Mouse (Mus musculus) lung, postnatal 0 days (tissue): Measurements from ENCODE around the gene Pde4d. TPM values are rescaled to one million over a fixed set of nuclear protein-coding genes. Genes with fewer than 3 reads are reported as not detected.

Experiments used
- ATAC-seq: fragments of 200-750 bp; cut with Nextera tagmentation; 2 replicates; pipeline ENCODE4 v1.8.0; 2017; ENCODE audit warnings: moderate library complexity
- DNase-seq: peaks from one replicate; pipeline ENCODE4 v3.0.0-alpha.2; 2016; ENCODE audit warnings: low spot score
- H3K27ac ChIP-seq: fragments of 300-500 bp; sonication (generic); 2 replicates; pipeline ENCODE4 v1.5.1; 2014; ENCODE audit warnings: antibody characterized with exemption, mild to moderate bottlenecking, low read length, mixed read lengths
- H3K27me3 ChIP-seq: fragments of 300-500 bp; sonication (generic); replicated peaks from 2 replicates; pipeline ENCODE4 v1.6.1; 2014; ENCODE audit warnings: low read length, mixed read lengths; ENCODE audit not compliant: insufficient read depth
- H3K36me3 ChIP-seq: fragments of 300-500 bp; sonication (generic); 2 replicates; pipeline ENCODE4 v1.6.1; 2014; ENCODE audit warnings: low read length, mixed read lengths; ENCODE audit not compliant: insufficient read depth
- H3K4me1 ChIP-seq: fragments of 300-500 bp; sonication (generic); 2 replicates; pipeline ENCODE4 v1.6.1; 2014; ENCODE audit warnings: antibody characterized with exemption, low read depth, low read length, mixed read lengths; ENCODE audit not compliant: insufficient read depth
- H3K4me2 ChIP-seq: fragments of 300-500 bp; sonication (generic); replicated peaks from 2 replicates; pipeline ENCODE4 v1.6.1; 2014; ENCODE audit warnings: low read depth, mild to moderate bottlenecking, low read length, moderate library complexity, mixed read lengths
- H3K4me3 ChIP-seq: fragments of 300-500 bp; sonication (generic); 2 replicates; pipeline ENCODE4 v1.5.1; 2014; ENCODE audit warnings: low read depth, low read length
- H3K9ac ChIP-seq: fragments of 300-500 bp; sonication (generic); replicated peaks from 2 replicates; pipeline ENCODE4 v1.6.1; 2014; ENCODE audit warnings: low read depth, mild to moderate bottlenecking
- H3K9me3 ChIP-seq: fragments of 300-500 bp; sonication (generic); 2 replicates; pipeline ENCODE4 v1.6.1; 2016; ENCODE audit warnings: low read length, mixed read lengths
- CTCF ChIP-seq: IDR thresholded peaks from 2 replicates; pipeline ENCODE4 v1.5.1; 2016; ENCODE audit warnings: antibody characterized with exemption, mild to moderate bottlenecking
- EP300 ChIP-seq: IDR thresholded peaks from 2 replicates; pipeline ENCODE4 v1.6.1; 2016; ENCODE audit warnings: antibody characterized with exemption, mild to moderate bottlenecking, control low read depth
- WGBS: fragments of 180-500 bp; shearing (Covaris S2); extraction: QIAGEN DNeasy Blood & Tissue Kit; methylation state at CpG from one replicate; pipeline ENCODE4 v1.1.7; 2014; 5-methylcytosine and 5-hydroxymethylcytosine counted together
- polyA plus RNA-seq: library from polyadenylated mRNA; unstranded; fragments of >200 nt; fragmentation: Nextera tagmentation; extraction: Ambion mirVana; gene quantifications from 2 replicates; pipeline ENCODE4 v1.2.1, GENCODE M21; 2015

Gene Pde4d
- polyA plus RNA-seq, 1 experiment from 2014 or later: 19.7 TPM

DNA sequence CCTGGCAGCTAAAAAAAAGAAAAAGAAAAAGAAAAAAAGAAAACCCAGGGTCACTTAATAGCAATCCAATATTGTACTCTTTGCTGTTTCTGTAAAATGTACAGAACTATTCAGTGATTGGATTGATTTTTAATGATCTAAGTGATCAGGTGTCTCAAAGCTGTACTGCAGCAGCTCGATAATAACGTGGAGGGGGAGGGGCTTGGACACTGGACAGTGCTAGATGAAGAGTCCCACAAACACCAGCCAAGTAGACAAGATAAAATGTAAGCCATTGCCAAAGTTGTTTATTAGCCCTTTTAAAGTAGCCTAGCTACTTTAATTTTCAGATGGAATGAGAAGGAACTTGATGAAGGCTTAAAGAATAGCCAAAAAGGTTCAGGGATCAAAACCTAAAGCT, 975.2 kb downstream of the Pde4d start:
- no peak for DNase-seq
- peaks cover 4% of the 10 kb centered on the region; the same call in 1 of the 2 replicates for H3K4me1 ChIP-seq
- no peaks in the 10 kb centered on the region for H3K9me3 ChIP-seq
- H3K27me3 ChIP-seq: no peaks in the 10 kb centered on the region
- ATAC-seq: no peak
- H3K4me3 ChIP-seq: no peak overlapping the region
- TF ChIP-seq CTCF (no peak), EP300 (no peak)
- WGBS: 6% methylated on average over 2 of the region's 2 CpGs
- no peaks in the 10 kb centered on the region for H3K36me3 ChIP-seq
- H3K4me2 ChIP-seq: no peak overlapping the region
- H3K9ac ChIP-seq: no peak overlapping the region
- no peak overlapping the region for H3K27ac ChIP-seq

DNA sequence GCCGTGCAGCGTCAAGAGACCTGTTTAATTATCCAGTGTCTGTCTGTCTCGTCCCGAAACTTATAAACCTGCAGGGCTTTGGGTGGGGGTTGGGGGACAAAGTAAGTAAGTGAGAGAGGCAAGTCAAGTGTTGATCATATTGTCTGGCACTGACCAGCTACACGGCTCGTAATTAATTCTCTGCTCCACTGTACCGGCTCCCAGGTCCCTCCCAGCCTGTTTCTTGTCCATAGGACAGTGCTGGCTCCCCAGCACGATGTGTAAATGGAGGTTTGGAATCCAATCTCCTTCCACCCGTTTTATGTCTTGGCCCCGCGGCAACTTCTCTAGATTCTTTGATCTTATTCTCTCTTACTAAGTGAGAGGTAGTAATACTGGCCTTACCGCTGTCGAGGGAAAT, 975.8 kb downstream of the Pde4d start:
- TF ChIP-seq CTCF: no peak
- no peak for TF ChIP-seq EP300
- WGBS: 56% methylated on average over 13 of the region's 13 CpGs
- DNase-seq: no peak
- H3K4me2 ChIP-seq: no peak overlapping the region
- H3K4me3 ChIP-seq: no peak overlapping the region
- no peaks in the 10 kb centered on the region for H3K9me3 ChIP-seq
- ATAC-seq: no peak
- no peak overlapping the region for H3K9ac ChIP-seq
- no peaks in the 10 kb centered on the region for H3K36me3 ChIP-seq
- no peaks in the 10 kb centered on the region for H3K27me3 ChIP-seq
- H3K4me1 ChIP-seq: peaks cover 4% of the 10 kb centered on the region; the same call in 1 of the 2 replicates
- no peak overlapping the region for H3K27ac ChIP-seq

DNA sequence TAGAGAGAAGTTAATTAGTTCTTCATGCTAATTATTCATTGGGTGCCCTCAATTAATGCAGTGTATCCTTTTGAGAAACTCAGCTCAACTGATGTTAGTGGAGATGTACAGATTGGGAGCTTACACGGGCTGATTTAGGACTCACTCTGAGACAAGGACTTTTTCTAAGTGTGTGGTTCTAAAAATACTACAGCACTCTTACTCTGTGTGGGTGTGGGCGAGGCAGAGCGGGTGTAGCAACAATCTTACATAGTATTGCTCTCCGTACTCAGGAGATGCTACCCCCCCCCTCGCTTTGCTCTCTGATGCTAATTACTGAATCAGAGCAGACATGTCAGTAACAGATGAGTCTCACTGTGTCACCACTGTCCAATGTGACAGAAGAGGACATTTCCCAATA, 976.3 kb downstream of the Pde4d start:
- H3K4me2 ChIP-seq: no peak overlapping the region
- no peak overlapping the region for H3K4me3 ChIP-seq
- no peak overlapping the region for H3K9ac ChIP-seq
- TF ChIP-seq CTCF: no peak
- no peak for TF ChIP-seq EP300
- peaks cover 4% of the 10 kb centered on the region; the same call in 1 of the 2 replicates for H3K4me1 ChIP-seq
- no peaks in the 10 kb centered on the region for H3K9me3 ChIP-seq
- no peak for DNase-seq
- H3K27ac ChIP-seq: no peak overlapping the region
- no peaks in the 10 kb centered on the region for H3K27me3 ChIP-seq
- ATAC-seq: no peak
- no peaks in the 10 kb centered on the region for H3K36me3 ChIP-seq
- WGBS: 56% methylated on average over 5 of the region's 5 CpGs

DNA sequence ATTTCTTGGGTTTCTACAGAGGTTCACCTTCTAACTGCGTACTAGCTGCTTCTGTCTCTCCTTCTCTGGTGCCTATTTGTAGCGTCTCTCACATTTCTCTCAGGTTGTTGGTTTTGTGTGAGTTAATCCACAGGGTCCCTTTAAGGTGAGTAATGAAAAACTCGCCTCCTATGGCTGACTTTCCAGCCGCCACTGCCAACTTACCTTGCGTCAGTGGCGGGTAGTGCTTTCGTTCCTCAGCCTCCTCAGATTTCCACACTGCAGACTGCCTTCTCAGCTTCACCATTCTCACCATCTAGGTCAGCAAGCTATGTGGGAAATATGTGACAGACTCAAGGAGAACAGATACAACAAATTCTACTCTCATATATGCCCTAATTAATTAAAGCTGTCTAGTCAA, 977.8 kb downstream of the Pde4d start:
- no peak overlapping the region for H3K4me3 ChIP-seq
- H3K4me1 ChIP-seq: peaks cover 4% of the 10 kb centered on the region; the same call in 1 of the 2 replicates
- WGBS: 65% methylated on average over 7 of the region's 7 CpGs
- no peaks in the 10 kb centered on the region for H3K27me3 ChIP-seq
- H3K9ac ChIP-seq: no peak overlapping the region
- ATAC-seq (no peak), DNase-seq (no peak)
- H3K36me3 ChIP-seq: no peaks in the 10 kb centered on the region
- H3K9me3 ChIP-seq: no peaks in the 10 kb centered on the region
- TF ChIP-seq CTCF: no peak
- no peak for TF ChIP-seq EP300
- H3K4me2 ChIP-seq: no peak overlapping the region
- no peak overlapping the region for H3K27ac ChIP-seq

DNA sequence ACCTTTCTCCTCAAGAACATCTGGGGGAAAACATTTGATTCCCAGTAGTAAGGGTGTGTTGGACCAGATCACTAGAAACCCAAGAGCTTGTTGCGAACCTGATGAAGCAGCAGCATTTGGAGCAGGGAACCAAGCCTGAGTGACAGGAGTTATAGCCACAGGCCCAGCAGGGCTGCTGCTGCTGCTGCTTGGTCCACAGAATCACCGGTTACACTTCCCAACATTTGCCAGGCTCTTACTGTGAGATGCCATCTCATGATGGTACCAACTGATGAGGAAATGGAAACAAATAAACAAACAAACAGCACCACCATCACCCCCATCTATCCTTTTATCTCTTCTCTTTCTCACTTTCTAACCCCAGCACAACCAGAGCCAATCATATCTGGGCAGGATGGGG, 979.8 kb downstream of the Pde4d start:
- H3K4me1 ChIP-seq: peaks cover 4% of the 10 kb centered on the region; the same call in 1 of the 2 replicates
- ATAC-seq (no peak), DNase-seq (no peak)
- no peak overlapping the region for H3K27ac ChIP-seq
- H3K9me3 ChIP-seq: no peaks in the 10 kb centered on the region
- H3K9ac ChIP-seq: no peak overlapping the region
- H3K27me3 ChIP-seq: no peaks in the 10 kb centered on the region
- H3K4me3 ChIP-seq: no peak overlapping the region
- H3K36me3 ChIP-seq: no peaks in the 10 kb centered on the region
- WGBS: 79% methylated on average over 2 of the region's 2 CpGs
- no peak overlapping the region for H3K4me2 ChIP-seq
- TF ChIP-seq CTCF (no peak), EP300 (no peak)

DNA sequence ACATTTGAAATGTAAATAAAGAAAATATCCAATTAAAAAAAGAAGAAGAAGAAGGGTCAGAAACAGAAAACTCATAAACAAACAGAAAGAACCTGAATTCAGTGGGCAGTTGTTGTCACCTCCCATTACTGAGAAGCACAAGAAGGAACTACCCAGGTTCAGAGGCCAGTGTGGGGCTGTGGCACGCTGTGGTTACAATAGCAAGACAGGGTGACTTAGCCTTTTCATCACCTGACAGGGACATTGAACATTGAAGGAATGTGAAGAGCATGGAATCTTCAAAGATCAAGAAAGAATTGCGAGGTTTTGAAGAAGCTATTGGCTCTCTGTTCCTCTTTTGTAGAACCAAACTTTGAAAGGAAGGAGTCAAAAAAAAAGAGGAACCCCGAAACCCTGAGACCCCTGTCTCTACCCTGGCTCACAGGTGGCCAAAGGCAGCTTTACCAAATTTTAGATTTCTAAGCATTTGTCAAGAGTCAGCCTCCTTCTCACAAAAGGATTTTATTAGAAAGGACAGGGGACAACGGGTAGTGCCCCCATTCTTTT, 987.6 kb downstream of the Pde4d start:
- Histone ChIP-seq H3K36me3 (no peaks in the 10 kb centered on the region), H3K9ac (no peak overlapping the region), H3K4me1 (peaks cover 5% of the 10 kb centered on the region; the same call in 1 of the 2 replicates), H3K4me3 (no peak overlapping the region), H3K4me2 (no peak overlapping the region), H3K27me3 (no peaks in the 10 kb centered on the region), H3K27ac (no peak overlapping the region), H3K9me3 (no peaks in the 10 kb centered on the region)
- TF ChIP-seq EP300: no peak
- no peak for TF ChIP-seq CTCF
- ATAC-seq (no peak), DNase-seq (no peak)
- WGBS: 49% methylated on average over 4 of the region's 4 CpGs
